Mouse (Mus musculus): ENCODE results near the gene Aoc1.

The Aoc1 gene

DNA sequence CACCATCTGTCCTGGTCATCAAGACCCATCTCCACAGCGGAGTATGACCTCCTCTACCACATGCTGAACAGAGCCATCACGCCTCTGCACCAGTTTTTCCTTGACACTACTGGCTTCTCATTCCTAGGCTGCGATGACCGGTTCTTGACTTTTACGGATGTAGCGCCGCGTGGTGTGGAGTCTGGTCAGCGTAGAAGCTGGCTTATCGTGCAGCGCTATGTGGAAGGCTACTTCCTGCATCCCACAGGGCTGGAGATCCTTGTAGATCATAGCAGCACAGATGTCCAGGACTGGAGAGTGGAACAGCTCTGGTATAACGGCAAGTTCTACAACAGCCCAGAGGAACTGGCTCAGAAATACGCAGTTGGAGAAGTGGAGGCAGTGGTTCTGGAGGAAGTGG, 32.9 kb downstream of the Aoc1 start:
- no peak for DNase-seq (ENCODE audit: low read depth in 2 of 2, low spot score in 2 of 2)

DNA sequence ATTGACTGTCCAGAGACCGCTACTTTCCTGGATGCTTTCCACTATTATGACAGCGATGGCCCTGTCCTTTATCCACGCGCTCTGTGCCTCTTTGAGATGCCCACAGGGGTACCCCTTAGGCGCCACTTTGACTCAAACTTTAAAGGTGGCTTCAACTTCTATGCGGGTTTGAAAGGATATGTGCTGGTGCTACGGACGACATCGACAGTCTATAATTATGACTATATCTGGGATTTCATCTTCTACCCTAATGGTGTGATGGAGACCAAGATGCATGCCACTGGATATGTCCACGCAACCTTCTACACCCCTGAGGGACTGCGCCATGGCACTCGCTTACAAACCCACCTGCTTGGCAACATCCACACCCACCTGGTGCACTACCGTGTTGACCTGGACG, 33.7 kb downstream of the Aoc1 start:
- DNase-seq (ENCODE audit: low read depth in 2 of 2, low spot score in 2 of 2): no peak

DNA sequence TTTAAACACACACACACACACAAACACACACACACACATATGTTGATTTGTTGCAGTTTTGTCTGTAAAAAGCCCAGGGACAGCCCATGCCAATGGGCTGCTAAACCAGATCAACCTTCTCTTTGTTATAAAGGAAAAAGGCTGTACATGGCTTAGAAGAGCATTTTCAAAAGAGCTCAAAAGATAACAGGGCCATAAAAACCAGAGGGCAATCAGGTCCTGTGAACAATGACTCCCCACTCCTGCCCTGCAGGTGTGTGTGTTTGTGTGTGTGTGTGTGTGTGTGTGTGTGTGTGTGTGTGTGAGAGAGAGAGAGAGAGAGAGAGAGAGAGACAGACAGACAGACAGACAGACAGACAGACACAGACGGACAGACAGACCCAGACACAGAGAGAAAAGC, 36.5 kb downstream of the Aoc1 start:
- no peak for DNase-seq (ENCODE audit: low read depth in 2 of 2, low spot score in 2 of 2)

DNA sequence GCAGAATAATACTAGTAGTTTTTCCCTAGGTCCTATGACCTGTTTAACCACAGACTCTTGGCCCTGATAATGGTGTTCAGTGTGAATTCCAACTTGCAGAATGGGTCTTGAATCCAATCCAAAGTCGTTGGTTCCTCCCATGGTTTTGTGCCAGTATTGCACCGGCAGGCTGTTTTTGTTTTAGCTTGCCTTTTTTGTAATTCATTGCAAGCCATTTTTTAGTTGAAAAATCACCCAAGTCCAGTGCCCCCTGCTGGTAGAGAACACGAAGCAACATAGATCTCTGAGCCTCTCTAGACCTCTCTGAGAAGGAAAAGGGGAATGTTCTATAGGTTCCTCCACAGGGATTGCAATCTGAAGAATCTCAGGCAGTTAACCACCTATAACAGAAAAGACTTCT, 39.3 kb downstream of the Aoc1 start:
- DNase-seq (ENCODE audit: low read depth in 2 of 2, low spot score in 2 of 2): peak; percentile 4 to 46

DNA sequence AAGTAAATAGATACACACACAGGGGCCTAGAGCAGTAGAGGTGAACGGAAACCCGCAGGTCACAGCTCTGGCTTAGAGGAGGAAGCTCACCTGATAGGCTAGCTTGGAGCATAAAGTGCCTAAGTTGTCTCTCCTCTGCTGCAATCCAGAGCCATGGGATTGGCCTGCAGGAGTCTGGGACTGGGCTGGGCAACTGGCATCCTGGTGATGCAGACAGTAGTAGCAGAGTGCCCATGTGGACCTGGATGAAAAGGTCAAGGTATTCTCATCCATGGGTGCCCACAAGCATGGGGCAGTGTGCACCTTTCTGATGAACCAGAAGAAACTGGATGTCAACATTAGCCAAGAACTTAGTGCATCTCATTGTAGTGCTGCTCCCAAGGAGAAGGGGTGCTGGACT, 40.9 kb downstream of the Aoc1 start:
- DNase-seq (ENCODE audit: low read depth in 2 of 2, low spot score in 2 of 2): no peak

DNA sequence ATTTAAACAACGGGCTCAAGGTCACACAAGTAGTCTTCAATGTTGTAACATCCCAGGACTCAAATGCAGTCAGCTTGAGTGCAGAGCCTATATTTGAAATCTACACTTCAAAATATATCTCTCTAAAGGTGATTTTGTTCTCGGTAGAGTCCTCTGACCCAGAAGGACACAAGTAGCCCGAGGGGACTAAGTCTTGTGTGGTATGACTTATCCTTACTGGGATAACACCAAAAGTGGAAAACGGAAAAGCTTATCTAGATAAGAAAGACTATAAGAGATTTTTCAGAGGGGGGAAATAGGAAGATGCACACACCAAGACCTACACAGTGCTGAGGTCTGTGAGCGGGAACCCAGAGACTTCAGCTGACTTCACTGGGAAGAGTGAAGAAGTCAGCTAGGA, 56.9 kb downstream of the Aoc1 start, which contains the start of gene 1600015I10Rik:
TSS of gene 1600015I10Rik (plus strand) at position 301 of the 400 bp plus-strand sequence.
- no peak for DNase-seq (ENCODE audit: low read depth in 2 of 2, low spot score in 2 of 2)

DNA sequence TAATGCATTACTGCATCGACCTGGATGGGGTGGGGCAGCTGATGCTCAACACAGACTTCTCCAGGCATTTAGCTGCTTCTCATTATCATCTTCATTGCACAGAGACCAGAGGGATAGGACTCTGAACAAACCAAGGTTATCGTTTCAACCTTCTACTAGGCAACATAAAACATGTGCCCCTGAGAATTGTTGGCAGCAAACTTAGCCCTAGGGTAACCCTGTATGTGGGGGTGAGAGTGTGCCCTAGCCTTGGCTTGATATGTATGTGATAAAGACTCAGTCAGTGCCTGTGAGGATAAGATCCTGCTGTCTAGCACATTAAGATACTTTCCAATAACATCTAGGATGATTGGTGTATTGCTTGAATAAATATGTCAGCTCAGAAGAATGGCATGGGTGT, 76.9 kb downstream of the Aoc1 start:
- DNase-seq (ENCODE audit: low read depth in 2 of 2, low spot score in 2 of 2): no peak

DNA sequence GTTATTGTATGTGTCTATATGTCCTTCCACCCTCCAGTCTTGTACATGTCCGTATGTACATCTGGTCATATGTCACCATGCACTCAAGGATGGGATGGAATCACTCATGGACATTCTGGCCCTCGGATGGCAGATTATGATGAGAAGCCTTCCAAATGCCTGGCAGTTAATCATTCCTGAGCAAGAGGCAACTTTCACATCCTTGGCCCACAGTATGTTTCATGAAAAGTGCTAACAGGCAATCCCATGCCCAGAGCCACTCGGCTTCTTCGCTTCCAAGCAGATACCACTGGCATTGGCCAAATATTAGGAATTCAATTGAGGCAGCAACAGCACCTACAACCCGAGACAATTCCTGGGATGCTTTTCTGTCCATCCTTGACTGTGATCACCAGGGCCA, 78.0 kb downstream of the Aoc1 start:
- DNase-seq (ENCODE audit: low read depth in 2 of 2, low spot score in 2 of 2): no peak

DNA sequence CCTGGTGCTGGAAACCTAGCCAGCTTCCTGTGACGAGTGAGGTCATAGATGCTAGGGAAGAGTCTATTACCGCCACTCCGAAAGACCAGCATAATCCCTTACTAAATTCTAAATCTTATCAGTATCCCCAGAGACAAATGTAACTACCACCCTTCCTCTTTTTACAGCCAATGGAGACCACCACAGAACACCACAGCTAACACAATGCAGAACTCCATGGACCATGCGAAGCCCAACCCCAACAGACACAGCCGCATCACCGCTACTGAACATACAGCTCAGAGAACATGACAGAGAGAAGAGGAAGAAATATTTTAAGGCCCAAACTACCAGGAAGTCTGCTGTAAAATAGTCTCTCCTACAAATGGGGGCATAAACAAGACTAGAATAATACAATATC, 78.9 kb downstream of the Aoc1 start:
- DNase-seq (ENCODE audit: low read depth in 2 of 2, low spot score in 2 of 2): no peak

DNA sequence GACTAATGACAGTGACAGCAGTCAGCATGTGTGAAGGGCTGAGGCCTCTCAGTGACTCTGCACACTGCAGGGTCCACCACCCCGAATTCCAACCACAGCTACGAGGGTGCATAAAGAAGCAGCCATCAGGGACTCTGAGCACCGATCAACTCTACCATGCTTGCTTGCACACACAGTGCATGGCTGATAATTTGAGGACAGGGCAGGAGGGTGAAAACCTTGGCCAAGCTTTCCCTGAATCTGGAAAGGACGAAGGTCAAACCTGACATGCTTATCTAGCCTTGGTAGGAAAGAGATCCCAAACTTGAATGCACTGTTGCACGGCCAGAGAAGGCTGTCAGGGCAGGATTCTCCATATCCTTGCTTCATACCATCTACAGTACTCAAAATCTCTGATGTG, 80.5 kb downstream of the Aoc1 start:
- DNase-seq (ENCODE audit: low read depth in 2 of 2, low spot score in 2 of 2): no peak

DNA sequence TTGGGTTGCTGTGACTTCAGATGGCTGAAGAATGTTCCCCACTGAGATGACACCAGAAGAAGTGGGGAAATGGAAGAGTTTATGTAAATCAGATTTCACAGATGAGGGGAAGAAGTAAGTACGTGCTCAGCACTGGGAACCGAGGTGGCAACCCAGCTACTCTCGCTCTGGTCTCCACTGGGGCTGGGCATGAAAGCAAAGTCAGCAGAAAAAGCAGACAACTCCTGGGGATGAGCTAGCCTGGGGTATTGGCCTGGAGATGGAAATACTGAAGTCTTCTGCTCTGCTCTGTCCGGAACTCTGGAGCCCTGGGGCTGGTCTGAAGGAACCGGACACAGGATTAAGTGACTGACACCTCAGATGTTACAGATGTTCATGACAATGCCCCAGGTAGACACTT, 81.5 kb downstream of the Aoc1 start:
- no peak for DNase-seq (ENCODE audit: low read depth in 2 of 2, low spot score in 2 of 2)

DNA sequence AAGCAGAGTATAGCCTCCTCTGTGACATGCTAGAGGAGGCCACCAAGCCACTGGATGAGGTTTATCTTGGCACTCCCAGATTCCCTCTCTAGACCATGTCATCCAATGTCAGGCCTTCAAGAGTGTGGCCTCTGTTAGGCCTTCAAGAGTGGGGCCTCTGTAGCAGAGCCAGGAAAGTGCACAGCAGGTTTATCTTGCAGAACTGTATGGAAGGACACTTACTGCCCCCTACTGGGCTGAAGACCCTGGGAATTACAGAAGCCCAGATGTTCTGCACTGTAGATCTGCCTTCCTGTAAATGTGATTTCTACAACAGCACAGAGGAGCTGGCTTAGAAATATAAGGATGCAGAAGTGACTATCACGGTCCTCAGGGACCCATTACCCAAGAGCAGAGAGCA, 82.2 kb downstream of the Aoc1 start:
- DNase-seq (ENCODE audit: low read depth in 2 of 2, low spot score in 2 of 2): peak in 1 of 2 experiments; percentile 2

DNA sequence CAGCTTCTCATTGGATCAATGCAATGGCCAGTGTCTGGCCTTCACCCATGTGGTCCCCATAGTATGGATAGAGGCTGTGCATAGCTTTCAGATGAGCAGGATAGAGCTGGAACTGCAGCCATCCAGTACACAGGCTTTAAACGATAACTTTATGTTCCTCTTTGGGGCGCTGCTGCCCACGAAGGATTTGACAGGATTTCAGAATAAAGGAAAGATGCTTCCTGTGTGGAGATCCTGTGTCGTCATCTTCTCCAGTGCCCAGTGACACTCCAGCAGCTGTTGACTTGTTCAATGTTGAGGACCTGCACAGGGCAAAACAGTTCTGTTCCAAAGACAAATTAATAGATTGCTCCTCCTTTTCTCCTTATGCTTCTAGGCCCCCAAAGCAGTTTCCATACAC, 84.1 kb downstream of the Aoc1 start:
- DNase-seq (ENCODE audit: low read depth in 2 of 2, low spot score in 2 of 2): no peak

DNA sequence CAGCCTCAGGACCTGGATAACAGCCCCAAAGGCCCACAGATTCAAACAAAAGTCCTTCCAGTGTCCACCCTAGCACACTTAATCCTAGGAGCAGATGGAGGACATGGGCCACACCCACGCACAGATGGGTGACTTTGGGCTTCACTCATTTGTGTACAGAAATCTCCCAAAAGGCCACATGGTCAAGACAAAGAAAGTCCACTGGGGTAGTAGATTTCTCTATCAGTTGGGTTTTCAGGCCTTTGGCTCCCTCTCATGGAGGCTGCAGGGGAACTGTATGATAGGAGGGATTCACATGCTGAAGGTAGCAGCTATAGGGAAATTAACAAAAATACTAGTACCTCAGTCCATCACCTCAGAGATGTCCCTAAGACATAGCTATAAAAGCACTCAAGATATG, 85.4 kb downstream of the Aoc1 start:
- no peak for DNase-seq (ENCODE audit: low read depth in 2 of 2, low spot score in 2 of 2)
